Mouse (Mus musculus): ENCODE data around the gene Tmem130.
A peak's percentile ranks its signal among the peaks of the same experiment; 100 is the strongest.

Gene Tmem130

DNA sequence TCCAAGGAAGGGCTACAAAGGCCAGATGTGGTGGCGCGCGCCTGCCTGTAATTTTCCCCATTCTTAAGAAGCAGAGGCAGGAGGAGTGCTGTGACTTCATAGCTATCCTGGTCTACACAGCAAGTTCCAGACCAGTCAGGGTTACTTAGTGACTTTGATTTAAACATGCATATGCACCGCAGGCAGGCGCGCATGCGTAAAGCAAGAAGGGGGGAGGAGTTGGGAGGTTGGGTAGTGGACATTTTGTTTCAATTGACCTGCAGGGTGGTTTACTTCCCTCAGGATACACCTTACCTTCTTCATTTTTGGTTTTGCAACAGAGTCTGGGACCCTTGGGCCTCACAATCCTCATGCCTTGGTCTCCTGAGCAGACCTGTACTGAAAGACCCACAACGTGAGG, 32.4 kb downstream of the Tmem130 start:
- no peak for DNase-seq

DNA sequence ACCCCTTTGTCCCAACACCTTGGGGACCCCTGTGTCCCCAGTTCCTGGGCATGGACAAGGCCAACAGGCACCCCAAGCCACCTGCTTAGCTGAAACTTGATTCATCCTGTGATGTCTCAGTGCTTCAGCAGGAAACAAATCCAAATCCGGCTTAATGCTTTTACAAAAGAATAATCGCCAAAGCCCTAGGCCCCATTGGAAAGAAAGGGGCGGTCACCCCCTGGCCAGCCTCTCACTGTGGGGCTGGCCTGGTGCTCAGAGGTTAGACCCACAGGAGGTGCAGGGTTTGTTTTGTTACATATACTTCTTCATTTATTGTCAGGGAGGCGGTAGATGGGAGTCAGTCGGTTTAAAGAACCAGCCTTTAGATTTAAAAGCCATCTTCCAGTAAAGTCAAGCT, 33.4 kb downstream of the Tmem130 start:
- DNase-seq, result no peak

DNA sequence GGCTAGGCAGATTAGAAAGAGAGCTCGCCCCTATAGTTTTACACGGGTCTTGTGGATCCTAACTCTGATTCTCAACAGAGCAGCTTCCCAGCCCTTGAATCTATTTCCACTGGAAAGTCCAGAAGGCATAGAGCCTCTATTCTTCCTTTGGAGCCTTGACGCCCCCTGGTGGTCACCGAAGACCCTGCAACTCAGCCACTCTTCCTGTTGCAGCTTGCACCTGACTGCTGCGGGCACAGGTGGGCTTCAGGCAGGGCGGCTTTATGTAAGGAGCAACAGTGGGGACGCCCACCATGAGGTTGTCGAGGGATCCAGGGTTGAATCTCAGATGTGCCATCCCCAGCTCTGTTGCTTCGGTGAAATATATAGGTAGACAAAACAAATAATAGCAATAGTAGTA, 34.5 kb downstream of the Tmem130 start:
- peak; percentile 65 for DNase-seq

DNA sequence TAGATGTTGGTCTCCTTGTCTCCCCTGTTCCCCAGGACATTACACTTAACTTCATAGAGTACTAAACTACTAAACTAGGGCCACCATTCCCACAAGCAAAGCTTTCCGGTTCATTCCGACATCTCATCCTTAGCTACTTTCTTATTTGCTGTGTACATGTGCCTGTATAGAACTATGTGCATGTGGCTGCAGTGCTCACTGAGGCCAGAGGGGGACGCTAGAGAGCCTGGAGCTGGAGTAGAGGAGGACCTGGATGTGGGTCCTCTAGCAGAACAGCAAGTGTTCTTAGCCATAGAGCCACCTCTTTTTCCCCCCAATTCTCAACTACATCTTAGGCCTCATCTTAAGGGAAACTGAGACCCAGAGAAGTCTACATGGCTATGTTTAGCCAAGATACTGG, 36.1 kb downstream of the Tmem130 start:
- DNase-seq, result no peak

DNA sequence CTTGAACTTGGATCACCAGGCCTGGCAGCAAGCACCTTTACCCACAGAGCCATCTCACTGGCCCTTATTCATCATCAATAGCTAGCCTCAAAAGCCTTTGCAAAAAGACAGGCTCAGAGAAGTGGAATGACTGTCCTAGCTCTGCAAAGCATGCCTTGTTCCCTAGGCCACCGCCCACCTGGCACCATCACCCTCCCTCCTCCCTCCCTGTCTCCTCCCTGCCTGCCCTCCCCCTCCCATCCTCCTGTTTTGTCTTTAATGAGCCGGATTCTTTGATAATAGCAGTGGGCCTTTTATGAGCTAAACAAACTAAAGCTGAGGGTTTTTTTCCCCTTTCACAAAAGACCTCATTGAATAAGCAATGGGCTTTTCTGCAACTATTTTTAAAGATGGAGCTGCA, 36.7 kb downstream of the Tmem130 start:
- DNase-seq, result no peak

DNA sequence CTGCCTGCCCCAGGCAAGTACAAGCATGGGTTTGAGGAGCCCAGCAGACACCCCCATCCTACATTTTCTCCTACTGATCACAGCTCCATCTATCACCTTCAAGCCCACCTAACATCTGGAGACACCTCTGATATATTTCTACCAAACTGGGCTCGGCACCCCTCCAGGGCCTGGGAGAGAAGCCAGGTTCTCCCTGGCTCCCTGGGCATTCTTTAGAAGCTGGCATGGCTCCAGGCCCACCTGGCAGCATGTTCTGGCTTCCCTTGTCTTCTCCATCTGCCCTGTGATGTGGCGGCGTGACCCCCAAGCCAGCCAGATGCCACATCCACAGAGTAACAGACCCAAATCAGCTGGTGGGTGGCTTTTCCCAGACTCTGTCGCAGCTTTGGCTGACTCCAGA, 41.3 kb downstream of the Tmem130 start:
- DNase-seq, result no peak

- DNase-seq, result no peak
These were observed 41.8 kb downstream of the Tmem130 start for GRCm38 (mm10) chr5:144719781-144720180.

- DNase-seq, result no peak
These were observed 44.4 kb downstream of the Tmem130 start for GRCm38 (mm10) chr5:144717186-144717585.

GRCm38 (mm10) chr5:144713371-144713770, 48.2 kb downstream of the Tmem130 start:
- DNase-seq, result no peak

DNA sequence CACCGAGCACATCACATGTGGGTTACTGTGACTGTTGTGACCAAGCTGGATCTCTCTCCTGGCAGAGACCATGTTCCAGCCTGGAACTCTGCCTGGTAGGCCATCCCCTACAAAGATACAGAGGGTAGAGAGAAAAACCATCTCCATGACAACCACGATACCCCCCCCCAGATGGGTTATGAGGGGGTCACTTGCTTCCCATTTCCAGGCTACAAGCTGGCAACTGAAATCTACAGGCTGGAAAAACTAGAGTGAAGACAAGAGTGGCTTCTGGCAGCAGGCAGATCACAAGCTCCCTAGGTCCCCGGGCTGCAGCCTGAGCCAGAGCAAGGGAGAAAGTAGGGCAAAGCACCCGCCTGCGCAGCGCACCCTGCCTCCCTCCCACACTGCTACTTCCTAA, 54.0 kb downstream of the Tmem130 start:
- DNase-seq, result peak; percentile 40

- DNase-seq, result peak; percentile 24
These were observed 57.9 kb downstream of the Tmem130 start for GRCm38 (mm10) chr5:144703464-144704368.

DNA sequence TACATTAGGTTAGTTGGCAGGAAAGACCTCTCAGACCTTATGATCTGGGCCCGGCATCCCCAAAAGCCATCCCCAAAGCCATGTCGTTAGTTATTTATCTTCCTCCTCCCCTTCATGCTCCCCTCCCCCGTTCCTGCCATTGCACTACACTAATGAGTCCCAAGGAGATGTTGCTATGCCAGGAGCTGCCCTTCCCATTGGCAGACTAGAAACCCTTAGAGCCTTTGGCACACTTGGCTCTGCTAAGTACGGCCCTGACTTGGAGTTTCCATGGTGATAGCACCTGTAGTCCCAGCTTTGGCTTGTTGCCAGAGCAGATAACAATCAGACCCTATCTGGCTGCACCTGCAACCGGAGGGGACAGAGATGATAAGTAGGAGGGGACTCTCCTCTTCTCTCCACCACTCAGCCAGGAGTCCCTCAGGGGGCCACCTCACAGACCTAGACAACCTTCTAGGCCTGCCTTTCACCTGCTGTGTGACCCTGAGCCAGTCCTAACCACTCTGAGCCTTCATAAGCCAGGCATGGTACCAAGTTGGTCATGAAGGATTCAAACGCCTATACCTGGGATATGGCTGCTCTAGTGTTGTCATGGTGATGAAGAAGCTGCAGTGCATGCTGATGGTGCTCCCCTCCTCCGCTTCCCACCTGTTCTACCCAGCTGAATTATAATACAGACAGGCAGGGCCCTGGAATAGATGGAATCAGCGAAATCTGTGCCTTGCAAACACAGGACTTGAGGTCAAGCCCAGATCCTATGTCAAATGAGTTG, 66.1 kb downstream of the Tmem130 start:
- DNase-seq, result no peak

- no peak for DNase-seq
These were observed 67.5 kb downstream of the Tmem130 start for GRCm38 (mm10) chr5:144694161-144694560.

DNA sequence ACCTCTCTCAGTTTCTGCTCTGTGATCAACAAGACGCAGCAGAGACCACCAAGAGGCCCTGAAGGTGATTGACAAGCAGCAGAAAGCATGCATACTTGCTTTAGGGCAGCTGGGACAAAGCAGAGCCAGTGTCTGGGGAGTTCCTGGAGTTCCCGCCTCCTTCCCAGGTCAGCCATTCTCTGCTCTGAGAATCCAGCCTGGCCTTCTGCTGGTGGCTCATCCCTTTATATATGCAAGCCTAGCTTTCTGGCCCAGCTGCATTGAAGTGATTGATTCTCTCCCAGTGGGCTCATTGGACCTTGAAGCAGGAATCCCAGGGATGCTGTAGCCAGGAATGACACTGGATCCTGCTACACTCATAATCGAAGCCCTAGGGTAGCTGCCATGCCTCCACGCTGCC, 70.2 kb downstream of the Tmem130 start:
- DNase-seq, result no peak

- no peak for DNase-seq
These were observed 73.2 kb downstream of the Tmem130 start for GRCm38 (mm10) chr5:144688371-144688770.

Measured in cerebellum, adult 8-10 months (tissue).